Mouse (Mus musculus) spleen, adult 18-20 months (tissue): Measurements from ENCODE around the gene Uso1.

Experiments
- DNase-seq, 2 experiments: peaks; one replicate each; pipeline ENCODE4 v3.0.0; 2022; ENCODE audit warnings: mixed read lengths in 2 of 2

The Uso1 gene

GRCm38 (mm10) chr5:92240769-92241168 is 103.0 kb downstream of the Uso1 start:
- DNase-seq = no peak

GRCm38 (mm10) chr5:92244900-92245299 is 107.2 kb downstream of the Uso1 start:
- DNase-seq = no peak

- no peak for DNase-seq
These were observed 107.7 kb downstream of the Uso1 start for GRCm38 (mm10) chr5:92245483-92245882.

DNA sequence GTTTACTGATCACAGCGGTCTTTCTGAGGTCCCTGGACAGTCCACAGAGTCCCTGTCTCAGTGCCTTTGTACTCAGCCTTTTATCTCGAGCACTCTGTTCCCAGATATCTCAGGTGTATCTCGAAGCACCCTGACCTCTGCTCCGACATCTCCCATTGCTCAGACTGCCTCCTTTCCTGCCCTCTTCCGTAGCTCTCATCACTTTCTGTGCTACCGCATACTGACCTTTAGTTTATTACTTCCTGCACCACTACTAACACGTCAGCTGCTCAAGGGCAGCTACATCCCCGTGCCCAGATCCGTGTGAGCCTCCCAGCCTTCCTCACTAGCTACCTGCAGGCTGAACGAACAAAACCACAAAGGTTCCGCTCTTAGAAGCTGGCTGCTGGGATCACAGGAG is 110.9 kb downstream of the Uso1 start:
- DNase-seq = no peak

- no peak for DNase-seq
These were observed 114.3 kb downstream of the Uso1 start for GRCm38 (mm10) chr5:92252031-92252430.
